Mouse (Mus musculus) thymus, adult 2 months (tissue): Measurements from ENCODE around the gene AW011738. TPM values are rescaled to one million over a fixed set of nuclear protein-coding genes. Genes with fewer than 3 reads are reported as not detected.

Source experiments
- DNase-seq: peaks from one replicate; pipeline ENCODE4 v3.0.0; 2021
- H3K27ac ChIP-seq: fragments of 200-500 bp; 2 replicates; pipeline ENCODE4 v1.5.1; 2012; ENCODE audit warnings: low read length, control low read depth; ENCODE audit not compliant: control insufficient read depth, insufficient read depth
- H3K27me3 ChIP-seq: fragments of 200-500 bp; 2 replicates; pipeline ENCODE4 v1.6.1; 2012; ENCODE audit warnings: mild to moderate bottlenecking, low read length, moderate library complexity, mixed read lengths; ENCODE audit not compliant: control insufficient read depth, insufficient read depth
- H3K36me3 ChIP-seq: fragments of 200-500 bp; 2 replicates; pipeline ENCODE4 v1.6.1; 2012; ENCODE audit warnings: mild to moderate bottlenecking, low read length, moderate library complexity; ENCODE audit not compliant: control insufficient read depth, insufficient read depth
- H3K4me1 ChIP-seq: fragments of 200-500 bp; replicated peaks from 2 replicates; pipeline ENCODE4 v1.6.1; 2012; ENCODE audit warnings: low read length; ENCODE audit not compliant: control insufficient read depth, insufficient read depth
- H3K4me3 ChIP-seq: fragments of 200-500 bp; 2 replicates; pipeline ENCODE4 v1.5.1; 2012; ENCODE audit warnings: mild to moderate bottlenecking, low read length, control low read depth, moderate library complexity; ENCODE audit not compliant: control insufficient read depth, insufficient read depth
- CTCF ChIP-seq: fragments of 200-500 bp; IDR thresholded peaks from 2 replicates; pipeline ENCODE4 v1.5.1; 2012; ENCODE audit warnings: mild to moderate bottlenecking, control low read depth, low read length, moderate library complexity, borderline replicate concordance; ENCODE audit not compliant: control insufficient read depth, poor library complexity, insufficient read depth; ENCODE audit errors: extremely low read depth
- POLR2A ChIP-seq: fragments of 200-500 bp; IDR thresholded peaks from 2 replicates; pipeline ENCODE4 v1.6.1; 2012; ENCODE audit warnings: mild to moderate bottlenecking, low read length, control low read depth, moderate library complexity; ENCODE audit not compliant: control insufficient read depth, poor library complexity, insufficient read depth; ENCODE audit errors: extremely low read depth
- WGBS: fragments of 180-500 bp; shearing (Covaris S2); methylation state at CpG from one replicate; pipeline ENCODE4 v1.1.7; 2018; 5-methylcytosine and 5-hydroxymethylcytosine counted together
- polyA plus RNA-seq: library from polyadenylated mRNA; depleted of rRNA; stranded (reverse); fragments of >200 nt; gene quantifications from 2 replicates; pipeline ENCODE4 v1.2.3, GENCODE M21; 2012

The AW011738 gene
- polyA plus RNA-seq, 1 experiment: 10.0 TPM

DNA sequence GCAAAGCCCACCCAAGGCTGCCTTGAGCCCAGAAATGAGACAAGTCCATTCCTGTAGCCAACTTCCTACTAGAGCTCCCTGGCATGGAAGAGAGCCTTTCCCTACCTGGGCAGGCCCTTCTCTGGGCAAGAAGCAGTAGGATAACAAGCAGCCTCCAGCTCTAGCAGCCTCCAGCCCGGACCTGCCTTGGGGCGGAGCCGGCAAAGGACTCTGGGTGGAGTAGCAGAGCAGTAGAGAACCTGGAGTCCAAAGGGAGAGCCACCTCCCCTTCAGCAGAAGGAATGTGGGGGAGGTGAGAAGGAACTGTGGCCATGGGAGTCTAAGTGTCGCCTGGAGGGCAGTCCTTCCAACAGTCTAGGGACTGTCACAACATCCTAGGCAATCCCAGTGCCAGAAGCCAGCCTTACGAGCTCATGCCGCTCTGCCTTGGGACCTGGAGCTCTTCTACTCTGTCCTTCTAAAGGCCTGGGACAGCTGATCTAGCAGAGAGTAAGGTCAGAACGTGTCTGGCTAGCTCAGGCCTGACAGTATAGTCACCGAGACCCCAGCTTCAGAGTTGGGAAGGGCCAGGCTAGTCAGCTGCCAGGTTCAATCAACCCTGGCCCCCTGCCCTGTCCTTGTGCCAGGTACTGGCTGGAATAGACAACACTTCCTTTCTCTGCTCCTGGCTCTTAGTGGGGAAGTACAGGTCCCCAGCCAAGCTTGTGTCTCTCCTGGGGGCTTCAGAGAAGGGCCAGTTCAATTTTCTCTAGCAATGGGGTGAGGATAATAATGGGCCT is 10.5 kb upstream of the AW011738 start:
- WGBS: 91% methylated on average over 8 of the region's 8 CpGs
- DNase-seq: no peak
- H3K36me3 ChIP-seq: no peaks in the 10 kb centered on the region
- peaks cover 9% of the 10 kb centered on the region for H3K4me1 ChIP-seq
- no peak overlapping the region for H3K4me3 ChIP-seq
- no peak for TF ChIP-seq CTCF
- no peak for TF ChIP-seq POLR2A
- no peak overlapping the region for H3K27ac ChIP-seq
- H3K27me3 ChIP-seq: peaks cover 4% of the 10 kb centered on the region

DNA sequence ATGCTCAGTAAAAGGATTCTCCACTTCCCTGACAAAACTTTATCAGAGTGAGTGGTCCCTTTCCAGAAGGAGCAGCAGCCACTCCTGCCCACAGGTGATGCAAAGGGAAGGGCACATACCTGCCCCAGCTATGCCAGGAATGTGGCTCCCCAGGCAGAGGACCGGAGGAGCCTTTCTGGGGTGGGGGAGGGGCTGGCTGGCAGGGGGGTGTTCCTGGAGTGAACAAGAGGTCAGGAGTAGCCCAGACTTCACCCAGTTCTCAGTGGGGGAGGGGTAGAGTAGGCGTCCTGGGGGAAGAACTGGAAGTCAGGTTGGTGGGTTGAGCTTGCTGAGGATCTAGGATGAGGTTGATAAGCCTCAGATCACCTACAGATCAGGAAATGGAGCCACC is 9.9 kb upstream of the AW011738 start:
- DNase-seq: no peak
- peaks cover 12% of the 10 kb centered on the region for H3K4me1 ChIP-seq
- H3K27ac ChIP-seq: no peak overlapping the region
- no peak overlapping the region for H3K4me3 ChIP-seq
- no peak for TF ChIP-seq CTCF
- no peak for TF ChIP-seq POLR2A
- 85% methylated on average over 2 of the region's 2 CpGs for WGBS
- peaks cover 4% of the 10 kb centered on the region for H3K27me3 ChIP-seq
- no peaks in the 10 kb centered on the region for H3K36me3 ChIP-seq

DNA sequence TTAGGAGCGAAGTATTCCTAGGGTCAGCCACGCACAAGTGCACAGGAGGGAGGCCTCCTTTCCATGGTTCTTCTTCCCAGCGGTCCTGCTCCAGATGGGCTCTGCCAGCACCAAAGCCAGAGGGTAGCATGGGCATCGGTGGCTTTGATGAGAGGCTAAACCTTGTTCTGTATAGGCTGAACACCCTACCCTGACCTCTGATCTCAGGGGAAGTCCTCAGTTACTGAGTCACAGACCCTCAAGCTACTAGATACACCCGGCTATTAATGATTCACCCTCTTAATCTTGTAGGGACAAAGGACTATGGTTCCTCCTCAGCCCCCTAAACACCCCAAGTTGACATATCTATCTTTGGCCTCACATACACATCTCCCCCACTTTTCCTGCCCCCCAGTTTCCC is 9.2 kb upstream of the AW011738 start:
- Histone ChIP-seq H3K4me1 (peaks cover 12% of the 10 kb centered on the region), H3K27ac (no peak overlapping the region), H3K36me3 (no peaks in the 10 kb centered on the region), H3K4me3 (no peak overlapping the region), H3K27me3 (peaks cover 4% of the 10 kb centered on the region)
- WGBS: 92% methylated on average over 5 of the region's 5 CpGs
- TF ChIP-seq CTCF: no peak
- TF ChIP-seq POLR2A: no peak
- DNase-seq: no peak

DNA sequence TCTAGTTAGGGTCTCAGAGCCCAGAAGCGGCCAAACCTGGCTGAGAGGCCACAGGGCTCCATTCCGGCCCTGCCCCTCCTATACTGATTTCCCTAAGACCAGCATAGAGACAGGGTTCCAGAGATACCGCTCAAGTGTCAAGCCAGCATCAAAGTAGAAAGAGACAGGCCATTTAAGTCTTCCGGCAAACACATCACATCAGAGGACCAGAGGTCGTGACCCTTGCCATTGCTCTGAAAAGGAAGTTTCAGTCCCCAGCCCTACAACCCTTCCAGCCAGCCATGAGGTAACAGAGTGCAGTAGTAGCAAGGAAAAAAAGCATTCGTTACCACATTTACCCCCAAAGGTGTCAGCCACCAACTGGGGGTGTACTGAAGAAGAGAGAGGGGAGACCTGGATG is 8.8 kb upstream of the AW011738 start:
- Histone ChIP-seq H3K27ac (no peak overlapping the region), H3K4me3 (no peak overlapping the region), H3K36me3 (no peaks in the 10 kb centered on the region), H3K27me3 (peaks cover 4% of the 10 kb centered on the region), H3K4me1 (peaks cover 12% of the 10 kb centered on the region)
- no peak for TF ChIP-seq POLR2A
- TF ChIP-seq CTCF: no peak
- 93% methylated on average over 6 of the region's 6 CpGs for WGBS
- DNase-seq: no peak

DNA sequence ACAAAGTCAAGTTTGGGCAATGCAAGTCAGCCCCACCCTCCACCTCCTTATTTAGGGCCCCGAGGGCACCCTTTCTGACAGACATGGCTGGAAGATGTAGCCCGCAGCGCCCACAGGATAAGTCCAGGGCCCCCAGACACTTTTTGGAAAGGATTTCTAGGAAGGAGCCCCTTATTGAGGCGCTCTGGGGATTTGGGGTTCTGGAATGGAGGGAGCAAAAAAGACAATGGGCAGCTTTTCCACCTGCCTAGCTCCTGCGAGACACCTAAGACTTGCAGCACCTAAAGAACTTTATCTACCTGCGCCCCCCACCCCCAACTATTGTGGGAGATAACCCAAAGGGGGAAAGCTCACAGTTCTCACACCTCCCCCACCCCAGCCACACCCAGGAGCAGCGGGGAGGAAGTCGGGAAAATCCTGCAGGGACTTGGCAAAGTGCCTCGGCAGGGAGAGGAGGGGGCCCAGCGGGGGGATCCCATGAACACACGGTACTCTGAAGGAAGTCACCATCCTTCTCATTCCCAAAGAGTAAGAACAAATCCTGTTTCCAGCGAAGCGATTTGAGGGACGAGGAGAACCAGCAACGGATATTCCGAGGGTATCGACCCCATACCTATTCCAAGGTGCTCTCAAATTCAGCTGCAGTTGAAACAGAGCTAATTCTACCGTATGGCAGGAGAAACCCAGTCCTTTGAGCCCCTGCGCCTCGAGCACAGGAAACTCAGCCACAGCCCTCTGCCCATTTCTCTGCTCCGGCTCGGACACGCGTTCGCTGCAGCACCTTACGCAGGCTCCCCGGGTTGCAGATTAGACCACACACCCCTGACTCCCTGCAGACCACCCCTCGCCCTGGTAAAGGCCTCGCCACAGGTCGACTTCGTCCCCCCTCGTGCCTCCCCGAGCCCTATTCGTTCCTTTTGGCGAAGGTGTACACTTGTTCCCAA is 6.9 kb upstream of the AW011738 start:
- peak; percentile 19 for DNase-seq
- H3K36me3 ChIP-seq: no peaks in the 10 kb centered on the region
- H3K4me1 ChIP-seq: peaks cover 22% of the 10 kb centered on the region
- WGBS: 19% methylated on average over 35 of the region's 35 CpGs
- TF ChIP-seq CTCF: no peak
- TF ChIP-seq POLR2A: no peak
- no peak overlapping the region for H3K27ac ChIP-seq
- H3K4me3 ChIP-seq: peak overlapping the region; percentile 53
- peaks cover 4% of the 10 kb centered on the region for H3K27me3 ChIP-seq

DNA sequence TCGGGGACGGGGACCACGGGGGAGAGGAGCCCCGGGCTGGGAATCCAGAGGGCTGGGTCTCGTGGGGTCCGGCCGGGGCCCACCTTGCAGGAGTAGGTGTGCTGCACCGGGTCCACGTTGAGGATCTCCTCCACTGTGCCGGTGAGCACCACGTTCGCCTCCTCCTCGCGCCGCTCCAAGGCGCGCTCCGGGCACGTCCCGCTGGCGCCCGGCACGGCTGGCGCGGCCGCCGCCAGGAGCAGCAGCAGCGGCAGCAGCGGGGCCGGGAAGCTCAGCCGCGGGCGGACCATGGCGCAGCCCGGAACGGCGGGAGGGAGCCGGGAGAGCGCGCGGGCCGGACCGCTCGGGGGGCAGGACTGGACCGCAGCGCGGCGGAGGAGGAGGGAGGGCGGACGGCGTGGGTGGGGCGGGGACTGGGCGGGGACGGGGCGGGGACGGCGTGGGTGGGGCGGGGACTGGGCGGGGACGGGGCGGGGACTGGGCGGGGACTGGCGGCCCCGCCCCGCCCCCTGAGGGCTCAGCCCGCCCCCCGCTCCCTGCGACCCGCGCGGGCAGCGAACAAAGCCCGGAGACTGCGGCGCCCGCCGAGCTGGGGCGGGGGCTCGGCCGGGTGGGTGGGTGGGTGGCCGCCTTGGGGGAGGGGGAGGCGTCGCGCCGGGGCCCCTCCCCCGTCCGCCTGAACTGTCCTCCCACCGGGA is 5.8 kb upstream of the AW011738 start, which contains the start of gene Agrn:
Gene Agrn (minus strand): TSS at position 358 of the 698 bp plus-strand sequence.
- Histone ChIP-seq H3K4me1 (peaks cover 23% of the 10 kb centered on the region), H3K4me3 (peak within 1 kb of the TSS; percentile 53), H3K27ac (no peak within 1 kb of the TSS), H3K36me3 (no peaks in the 10 kb centered on the region), H3K27me3 (peaks cover 4% of the 10 kb centered on the region)
- TF ChIP-seq CTCF (no peak), POLR2A (no peak)
- DNase-seq: peak; percentile 47
- WGBS: under 1% methylated on average over 71 of the region's 88 CpGs
